Mouse (Mus musculus) G1E (cell line): ENCODE data around the gene Mecom.

ENCODE experiments used
- CTCF ChIP-seq: IDR thresholded peaks from 2 replicates; pipeline ENCODE4 v1.5.1; 2012; ENCODE audit warnings: low read depth, low read length, inconsistent platforms, mixed read lengths
- TAL1 ChIP-seq: conservative IDR thresholded peaks from 2 replicates; pipeline ENCODE4 v1.6.1; 2012; ENCODE audit warnings: low read depth, low read length, inconsistent platforms, mixed read lengths

- TF ChIP-seq CTCF (no peak), TAL1 (no peak)
Observed at GRCm38 (mm10) chr3:30420899-30421298, 126.9 kb downstream of the Mecom start.
